Mouse (Mus musculus) kidney, postnatal 25 days (tissue): ENCODE data around the gene Npas1.

Source experiments
- DNase-seq, 2 experiments: peaks; one replicate each; pipeline ENCODE4 v3.0.0; 2021; ENCODE audit warnings: mixed read lengths in 2 of 2

Gene Npas1

DNA sequence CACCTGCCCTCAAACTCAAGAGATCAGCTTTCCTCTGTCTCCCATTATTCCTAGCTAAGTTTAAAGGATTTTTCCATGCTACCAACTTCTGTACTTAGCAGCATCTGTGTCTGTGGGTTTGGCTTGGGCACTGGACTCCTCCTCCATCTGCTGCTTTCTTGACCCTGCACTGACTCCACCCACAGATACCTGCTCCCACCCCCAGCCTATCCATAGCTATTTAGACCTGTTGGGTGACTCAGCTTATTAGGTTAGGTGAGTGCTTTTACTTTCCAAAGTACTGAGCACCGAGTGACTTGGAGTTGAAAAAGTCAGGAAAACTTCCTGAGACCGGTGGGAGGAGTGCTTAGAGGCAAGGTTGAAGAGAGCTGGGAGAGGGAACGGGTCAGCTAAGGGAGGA, 62.1 kb downstream of the Npas1 start:
- DNase-seq, result peak; percentile 55 to 80

DNA sequence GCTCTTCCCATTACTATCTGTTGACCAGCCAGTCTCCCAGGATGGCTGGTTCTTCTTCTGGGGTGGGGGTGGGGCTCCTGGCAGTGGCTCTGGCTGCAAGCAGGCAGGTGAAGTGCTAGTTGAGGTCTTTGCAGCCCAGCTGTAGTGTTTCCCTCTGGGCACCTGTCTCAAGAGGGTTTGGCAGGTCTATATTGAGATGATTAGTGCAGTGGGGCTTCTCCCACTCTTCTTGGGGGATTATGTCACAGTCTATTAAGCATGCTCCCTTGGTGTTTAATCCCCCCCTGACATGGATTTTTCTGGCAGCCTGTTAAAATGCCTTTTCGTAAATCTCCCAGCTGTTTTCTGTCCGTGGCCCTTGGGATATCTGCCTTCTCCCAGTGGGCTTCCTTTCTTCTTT, 64.6 kb downstream of the Npas1 start:
- no peak for DNase-seq

DNA sequence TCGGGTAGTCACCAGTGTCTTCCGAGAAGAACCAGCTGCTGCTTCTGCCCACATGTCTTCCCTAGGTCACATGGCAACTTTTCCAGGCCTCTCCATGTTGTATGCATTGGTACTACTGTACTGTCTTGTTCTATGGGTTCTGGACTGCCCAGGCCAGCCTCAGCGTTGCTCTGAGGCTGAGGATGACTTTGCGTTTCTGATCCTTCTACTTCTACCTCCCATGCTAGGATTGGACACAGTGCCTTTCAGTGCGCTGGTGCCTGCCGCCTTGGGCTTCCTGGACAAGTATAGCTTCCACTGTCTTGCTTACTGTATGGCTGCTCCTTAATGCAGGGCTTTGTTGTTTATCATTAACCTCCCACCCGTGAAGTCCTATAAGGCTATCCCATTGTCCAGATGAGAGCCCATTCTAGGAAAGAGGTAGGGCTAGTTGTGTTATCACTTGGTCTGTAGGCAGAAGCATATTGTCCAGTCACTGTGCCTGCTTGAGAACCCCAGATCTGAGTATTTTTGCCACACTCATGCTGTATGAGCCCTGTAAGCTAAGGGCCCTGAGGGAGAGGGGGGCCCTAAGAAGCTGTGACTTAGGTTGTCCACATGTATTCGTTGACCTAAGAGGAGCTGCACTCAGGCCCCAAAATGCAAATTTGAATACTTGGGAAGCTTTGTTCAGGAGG, 65.2 kb downstream of the Npas1 start:
- no peak for DNase-seq

DNA sequence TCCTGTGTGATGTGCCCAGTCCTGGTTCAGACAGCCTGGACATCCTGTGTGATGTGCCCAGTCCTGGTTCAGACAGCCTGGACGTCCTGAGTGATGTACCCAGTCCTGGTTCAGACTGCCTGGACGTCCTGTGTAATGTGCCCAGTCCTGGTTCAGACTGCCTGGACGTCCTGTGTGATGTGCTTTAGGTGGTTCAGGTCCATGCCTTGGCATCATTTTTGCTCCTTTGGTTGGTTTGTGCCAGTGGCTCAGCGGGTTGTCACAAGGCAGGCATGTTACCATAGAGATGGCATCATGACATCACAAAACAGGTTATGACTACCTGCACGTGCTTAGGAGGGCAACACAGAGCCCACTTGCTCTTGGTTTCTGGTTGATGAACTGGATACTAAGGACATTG, 66.4 kb downstream of the Npas1 start:
- no peak for DNase-seq

DNA sequence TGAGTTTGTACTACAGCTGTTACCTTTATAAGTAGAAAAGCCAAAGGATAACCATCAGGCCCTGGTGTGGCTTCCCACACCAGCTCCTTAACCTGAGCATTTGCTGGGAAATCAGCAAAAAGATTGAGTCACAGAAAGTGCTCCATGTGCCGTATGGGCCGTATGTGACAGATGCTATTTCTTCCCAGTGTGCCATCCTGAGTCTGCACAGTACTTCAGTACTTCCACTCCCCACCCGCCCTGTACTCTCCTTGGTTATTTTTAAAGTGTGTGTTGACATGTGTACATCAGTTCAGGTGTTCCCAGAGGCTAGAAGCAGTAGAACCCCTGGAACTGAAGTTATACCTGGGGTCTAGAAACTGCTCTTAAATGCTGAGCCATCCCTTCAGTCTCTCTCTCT, 70.5 kb downstream of the Npas1 start:
- DNase-seq, result peak in 1 of 2 experiments; percentile 4
